Mouse (Mus musculus) C2C12 (cell line): ENCODE measurements around the gene Cckar.

Experiments used
- CEBPB ChIP-seq: IDR thresholded peaks from one replicate; pipeline ENCODE4 v1.6.1; 2011; ENCODE audit warnings: low read depth, mild to moderate bottlenecking, control low read depth, moderate library complexity
- CTCF ChIP-seq: IDR thresholded peaks from one replicate; pipeline ENCODE4 v1.5.1; 2011; ENCODE audit not compliant: control insufficient read depth, insufficient read depth, insufficient read length
- MAX ChIP-seq: IDR thresholded peaks from one replicate; pipeline ENCODE4 v1.6.1; 2011; ENCODE audit warnings: mild to moderate bottlenecking, control low read depth
- MYOD1 ChIP-seq: IDR thresholded peaks from one replicate; pipeline ENCODE4 v1.6.1; 2011; ENCODE audit warnings: low read depth; ENCODE audit not compliant: control insufficient read depth, insufficient read length
- MYOG ChIP-seq: IDR thresholded peaks from one replicate; pipeline ENCODE4 v1.6.1; 2011; ENCODE audit not compliant: control insufficient read depth, insufficient read length; ENCODE audit errors: extremely low read depth
- USF1 ChIP-seq: IDR thresholded peaks from one replicate; pipeline ENCODE4 v1.6.1; 2011; ENCODE audit warnings: low read depth, mild to moderate bottlenecking, control low read depth, moderate library complexity

- no peak for TF ChIP-seq CTCF
- TF ChIP-seq CEBPB = no peak
- TF ChIP-seq MYOG = no peak
- TF ChIP-seq MYOD1 = no peak
- no peak for TF ChIP-seq USF1
- no peak for TF ChIP-seq MAX
Observed at GRCm38 (mm10) chr5:53671507-53671906, 36.0 kb downstream of the Cckar start.
